Mouse (Mus musculus): ENCODE measurements around the gene Klhl42.

Klhl42 gene

GRCm38 (mm10) chr6:147091136-147092120 lies at the start of gene Klhl42:
TSS of gene Klhl42 (plus strand) at chr6:147091379.
- in situ Hi-C loops (cut with MboI; ENCODE audit: low pct_unique_long_range_greater_than_20kb in 1 of 2, low sequenced_read_pairs in 2 of 2, unreplicated experiment in 1 of 2): loop anchor here (25.0 kb wide), 2 partner anchors 454 to 1896 kb away; partner anchors contain the start of genes Med21 (in 1 of the 2) and Tm7sf3 (in 1 of the 2)

- in situ Hi-C loops (cut with MboI; ENCODE audit: low pct_unique_long_range_greater_than_20kb in 1 of 2, low sequenced_read_pairs in 2 of 2, unreplicated experiment in 1 of 2): no loop called here
Measured at GRCm38 (mm10) chr6:147042291-147043290, 48.6 kb upstream of the Klhl42 start, which contains the start of gene Mrps35. TSS of gene Mrps35 (plus strand) at chr6:147042764.

GRCm38 (mm10) chr6:147043633-147044032 lies 47.5 kb upstream of the Klhl42 start:
- in situ Hi-C loops (cut with MboI; ENCODE audit: low pct_unique_long_range_greater_than_20kb in 1 of 2, low sequenced_read_pairs in 2 of 2, unreplicated experiment in 1 of 2): no loop called here

GRCm38 (mm10) chr6:147049239-147049805 lies 41.9 kb upstream of the Klhl42 start:
- in situ Hi-C loops (cut with MboI; ENCODE audit: low pct_unique_long_range_greater_than_20kb in 1 of 2, low sequenced_read_pairs in 2 of 2, unreplicated experiment in 1 of 2): no loop called here

GRCm38 (mm10) chr6:147051666-147052065 lies 39.5 kb upstream of the Klhl42 start:
- in situ Hi-C loops (cut with MboI; ENCODE audit: low pct_unique_long_range_greater_than_20kb in 1 of 2, low sequenced_read_pairs in 2 of 2, unreplicated experiment in 1 of 2): no loop called here

GRCm38 (mm10) chr6:147052440-147052839 lies 38.7 kb upstream of the Klhl42 start:
- in situ Hi-C loops (cut with MboI; ENCODE audit: low pct_unique_long_range_greater_than_20kb in 1 of 2, low sequenced_read_pairs in 2 of 2, unreplicated experiment in 1 of 2): no loop called here

GRCm38 (mm10) chr6:147053785-147054646 lies 37.2 kb upstream of the Klhl42 start:
- in situ Hi-C loops (cut with MboI; ENCODE audit: low pct_unique_long_range_greater_than_20kb in 1 of 2, low sequenced_read_pairs in 2 of 2, unreplicated experiment in 1 of 2): no loop called here

- in situ Hi-C loops (cut with MboI; ENCODE audit: low pct_unique_long_range_greater_than_20kb in 1 of 2, low sequenced_read_pairs in 2 of 2, unreplicated experiment in 1 of 2): no loop called here
Measured at GRCm38 (mm10) chr6:147055374-147055977, 35.7 kb upstream of the Klhl42 start.

GRCm38 (mm10) chr6:147059326-147059725 lies 31.9 kb upstream of the Klhl42 start:
- in situ Hi-C loops (cut with MboI; ENCODE audit: low pct_unique_long_range_greater_than_20kb in 1 of 2, low sequenced_read_pairs in 2 of 2, unreplicated experiment in 1 of 2): no loop called here

GRCm38 (mm10) chr6:147061630-147062029 lies 29.5 kb upstream of the Klhl42 start:
- in situ Hi-C loops (cut with MboI; ENCODE audit: low pct_unique_long_range_greater_than_20kb in 1 of 2, low sequenced_read_pairs in 2 of 2, unreplicated experiment in 1 of 2): no loop called here

GRCm38 (mm10) chr6:147062034-147062433 lies 29.1 kb upstream of the Klhl42 start:
- in situ Hi-C loops (cut with MboI; ENCODE audit: low pct_unique_long_range_greater_than_20kb in 1 of 2, low sequenced_read_pairs in 2 of 2, unreplicated experiment in 1 of 2): no loop called here

GRCm38 (mm10) chr6:147062694-147063093 lies 28.5 kb upstream of the Klhl42 start:
- in situ Hi-C loops (cut with MboI; ENCODE audit: low pct_unique_long_range_greater_than_20kb in 1 of 2, low sequenced_read_pairs in 2 of 2, unreplicated experiment in 1 of 2): no loop called here

- in situ Hi-C loops (cut with MboI; ENCODE audit: low pct_unique_long_range_greater_than_20kb in 1 of 2, low sequenced_read_pairs in 2 of 2, unreplicated experiment in 1 of 2): no loop called here
Measured at GRCm38 (mm10) chr6:147064226-147064943, 26.8 kb upstream of the Klhl42 start.

GRCm38 (mm10) chr6:147064944-147065261 lies 26.3 kb upstream of the Klhl42 start:
- in situ Hi-C loops (cut with MboI; ENCODE audit: low pct_unique_long_range_greater_than_20kb in 1 of 2, low sequenced_read_pairs in 2 of 2, unreplicated experiment in 1 of 2): no loop called here

GRCm38 (mm10) chr6:147075808-147076387 lies 15.3 kb upstream of the Klhl42 start:
- in situ Hi-C loops (cut with MboI; ENCODE audit: low pct_unique_long_range_greater_than_20kb in 1 of 2, low sequenced_read_pairs in 2 of 2, unreplicated experiment in 1 of 2): loop anchor here (25.0 kb wide), 2 partner anchors 439 to 1911 kb away; partner anchors contain the start of genes Med21 (in 1 of the 2) and Tm7sf3 (in 1 of the 2)

GRCm38 (mm10) chr6:147076878-147077277 lies 14.3 kb upstream of the Klhl42 start:
- in situ Hi-C loops (cut with MboI; ENCODE audit: low pct_unique_long_range_greater_than_20kb in 1 of 2, low sequenced_read_pairs in 2 of 2, unreplicated experiment in 1 of 2): loop anchor here (25.0 kb wide), 2 partner anchors 440 to 1910 kb away; partner anchors contain the start of genes Med21 (in 1 of the 2) and Tm7sf3 (in 1 of the 2)

All from mouse embryonic stem cell (cell line).